Mouse (Mus musculus) thymus, postnatal 25 days (tissue): ENCODE measurements around the gene Mef2d.
A peak's percentile ranks its signal among the peaks of the same experiment; 100 is the strongest.
"Not testable (repeated sequence)": the region's sequence is repeated elsewhere in the genome, so short reads cannot be mapped to it uniquely, and the experiment has no call there.

ENCODE experiments used
- DNase-seq: peaks from one replicate; pipeline ENCODE4 v3.0.0; 2022

The Mef2d gene

DNA sequence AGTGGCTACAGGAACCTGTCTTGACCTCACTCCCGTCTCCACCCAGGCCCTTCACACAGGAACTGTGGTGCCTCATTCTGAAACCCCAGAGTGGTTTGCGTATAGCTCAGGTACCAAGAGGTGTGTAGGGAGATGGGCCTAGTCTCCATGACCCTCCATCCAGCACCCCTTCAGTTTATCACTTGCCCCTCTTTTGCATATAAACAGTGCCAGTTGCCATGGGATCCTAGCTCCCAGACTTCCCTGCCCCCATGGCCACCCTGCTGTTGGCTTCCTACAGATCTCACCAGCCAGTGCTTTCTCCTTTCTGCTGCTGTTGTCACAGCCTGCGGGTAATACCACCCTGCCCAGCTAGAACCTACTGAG lies 8.8 kb downstream of the Mef2d start:
- DNase-seq = no peak

DNA sequence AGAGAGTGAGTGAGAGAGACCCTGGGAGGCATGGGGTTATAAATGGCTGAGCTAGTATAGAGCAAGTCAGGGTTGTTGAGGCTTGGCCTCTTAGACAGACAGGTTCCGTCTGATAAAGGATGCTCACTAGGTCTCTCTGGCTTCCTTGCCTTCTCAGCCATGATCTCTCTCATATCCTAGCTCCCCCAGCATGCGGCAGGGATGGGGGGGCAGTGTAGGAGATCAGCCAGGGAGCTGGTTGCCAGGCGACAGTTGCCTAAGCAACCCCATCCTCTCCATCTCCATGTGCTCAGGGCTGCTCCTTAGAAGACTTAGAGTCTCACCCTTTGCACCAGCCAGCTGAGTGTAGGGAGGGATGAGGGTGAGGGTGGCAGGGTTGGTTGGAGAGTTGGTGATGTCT lies 9.9 kb downstream of the Mef2d start:
- no peak for DNase-seq

DNA sequence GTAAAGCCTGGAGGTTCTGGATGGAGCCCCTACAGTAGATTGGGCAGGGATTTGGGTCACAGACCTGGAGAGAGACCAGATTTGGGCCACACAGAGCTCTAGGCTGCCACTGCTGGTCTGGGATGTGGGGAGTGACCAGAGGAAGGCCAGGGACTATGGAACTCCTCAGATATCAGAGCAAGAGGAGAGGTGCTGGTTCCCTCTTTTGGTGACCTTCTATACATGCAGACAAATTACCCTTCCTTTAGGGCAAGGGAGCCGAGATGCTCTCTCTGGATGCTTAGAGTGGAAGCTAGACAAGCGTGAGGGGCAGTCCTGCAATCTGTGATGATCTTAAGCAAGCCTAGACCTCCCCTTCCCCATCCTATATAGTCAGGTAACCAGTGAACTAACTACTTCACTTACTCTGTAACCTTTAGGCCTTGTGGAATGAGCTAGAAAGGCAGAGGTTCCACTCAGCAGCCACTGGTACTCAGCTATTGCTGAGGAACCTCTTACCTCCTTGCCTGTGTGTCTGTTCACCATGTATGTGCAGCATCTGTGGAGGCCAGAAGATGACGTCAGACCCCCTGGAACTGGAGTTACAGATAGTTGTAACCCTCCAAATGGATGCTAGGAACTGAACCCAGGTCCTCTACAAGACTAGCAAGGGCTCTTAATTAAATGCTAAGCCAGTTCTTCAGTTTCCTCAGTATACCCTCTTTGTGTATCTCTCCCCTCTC lies 11.3 kb downstream of the Mef2d start:
- DNase-seq = no peak

DNA sequence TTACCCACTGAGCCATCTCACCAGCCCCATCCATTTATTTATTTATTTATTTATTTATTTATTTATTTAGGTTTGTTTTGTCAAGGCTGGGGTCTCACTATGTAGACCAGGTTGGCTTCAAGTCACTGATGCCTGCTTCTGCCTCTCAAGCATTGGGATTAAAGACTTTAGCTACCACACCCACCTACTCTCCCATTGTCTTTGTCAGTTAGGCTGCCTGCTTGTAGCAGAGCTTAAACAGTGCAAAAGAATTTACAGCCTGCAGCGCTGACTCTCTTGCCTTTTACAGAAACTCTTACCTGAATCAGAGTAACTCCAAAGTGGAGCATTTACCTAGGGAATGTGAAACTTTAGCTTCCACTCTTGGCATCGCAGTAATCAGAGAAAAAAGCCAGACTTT lies 12.1 kb downstream of the Mef2d start:
- no peak for DNase-seq

DNA sequence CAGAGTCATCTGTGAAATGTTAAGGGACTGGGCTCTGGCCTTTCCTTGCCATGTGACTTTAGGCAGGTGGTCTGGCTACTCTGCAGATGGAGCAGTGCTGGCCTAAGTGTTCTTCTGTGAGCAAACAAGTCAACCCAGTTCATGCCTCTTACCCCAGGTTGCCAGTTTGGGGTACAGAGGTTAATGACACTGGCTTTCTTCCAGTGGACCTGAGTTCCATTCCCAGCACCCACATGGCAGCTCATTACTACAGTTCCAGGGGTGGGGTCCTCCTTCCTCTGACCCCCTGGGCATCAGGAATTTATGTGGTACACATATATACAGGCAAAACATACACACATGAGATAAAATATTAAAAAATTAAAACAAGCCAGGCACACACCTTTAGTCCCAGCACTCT lies 14.6 kb downstream of the Mef2d start:
- no peak for DNase-seq

DNA sequence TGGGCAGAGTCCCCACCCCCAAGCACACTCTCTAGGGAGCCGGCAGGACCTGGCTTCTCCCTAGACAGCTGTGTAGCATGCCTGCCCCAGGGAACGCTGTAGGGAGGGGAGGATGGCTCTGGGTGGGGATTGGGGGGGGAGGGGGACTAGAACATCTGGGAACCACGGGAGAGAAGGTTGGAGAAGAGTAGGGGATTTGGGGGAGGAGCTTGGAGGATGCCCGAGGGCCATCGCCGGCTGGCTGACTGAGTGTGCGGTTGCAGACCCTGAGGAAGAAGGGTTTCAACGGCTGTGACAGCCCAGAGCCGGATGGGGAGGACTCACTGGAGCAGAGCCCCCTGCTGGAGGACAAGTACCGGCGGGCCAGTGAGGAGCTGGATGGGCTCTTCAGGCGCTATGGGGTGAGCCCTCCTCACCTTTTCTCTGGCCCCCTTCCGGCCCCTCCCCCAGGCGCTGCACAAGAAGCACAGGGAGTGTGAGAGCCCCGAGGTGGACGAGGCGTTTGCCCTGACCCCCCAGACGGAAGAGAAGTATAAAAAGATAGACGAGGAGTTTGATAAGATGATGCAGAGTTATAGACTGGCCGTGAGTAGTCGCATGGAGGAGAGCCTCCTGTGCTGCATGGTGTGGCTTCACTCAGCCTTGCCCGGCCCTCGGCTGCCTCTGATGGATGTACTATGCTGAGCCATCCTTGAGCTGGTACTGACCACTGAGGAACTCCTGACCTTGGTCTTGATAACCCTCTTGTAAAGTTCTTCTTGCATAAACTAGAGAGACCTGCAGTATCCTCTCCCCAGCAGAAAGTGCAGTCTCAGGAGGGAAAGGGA lies 15.8 kb downstream of the Mef2d start:
- peak; percentile 72 for DNase-seq

DNA sequence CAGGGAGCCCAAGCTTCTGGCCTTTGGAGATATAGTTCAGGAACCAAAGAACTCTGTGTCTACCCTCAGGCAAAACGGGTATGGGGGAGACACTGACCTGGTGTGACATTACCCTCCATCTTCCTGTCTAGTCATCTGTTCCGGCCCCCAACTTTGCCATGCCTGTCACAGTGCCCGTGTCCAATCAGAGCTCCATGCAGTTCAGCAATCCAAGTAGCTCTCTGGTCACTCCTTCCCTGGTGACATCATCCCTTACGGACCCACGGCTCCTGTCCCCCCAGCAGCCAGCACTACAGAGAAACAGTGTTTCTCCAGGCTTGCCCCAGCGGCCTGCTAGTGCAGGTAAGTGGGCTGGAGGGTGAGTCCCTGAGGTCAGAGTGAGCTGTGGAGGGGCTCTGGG lies 16.8 kb downstream of the Mef2d start:
- DNase-seq = no peak

DNA sequence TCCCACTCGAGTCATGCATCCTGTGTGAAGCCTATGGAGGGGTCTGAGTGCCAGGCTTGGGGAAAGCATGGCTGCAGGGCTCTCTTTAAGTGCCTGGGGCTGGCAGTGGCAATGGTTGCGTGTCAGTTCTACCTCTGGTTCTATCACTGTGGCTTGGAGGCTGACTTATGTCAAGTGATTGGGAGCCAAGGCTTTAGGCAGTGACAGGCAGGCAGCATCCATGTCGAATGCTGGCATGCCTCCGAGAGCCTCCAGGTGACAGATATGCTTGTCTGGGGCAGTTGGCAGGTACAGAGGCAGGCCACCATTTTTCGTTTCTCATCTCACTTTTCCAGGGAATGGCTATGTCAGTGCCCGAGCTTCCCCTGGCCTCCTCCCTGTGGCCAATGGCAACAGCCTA lies 18.7 kb downstream of the Mef2d start:
- no peak for DNase-seq

DNA sequence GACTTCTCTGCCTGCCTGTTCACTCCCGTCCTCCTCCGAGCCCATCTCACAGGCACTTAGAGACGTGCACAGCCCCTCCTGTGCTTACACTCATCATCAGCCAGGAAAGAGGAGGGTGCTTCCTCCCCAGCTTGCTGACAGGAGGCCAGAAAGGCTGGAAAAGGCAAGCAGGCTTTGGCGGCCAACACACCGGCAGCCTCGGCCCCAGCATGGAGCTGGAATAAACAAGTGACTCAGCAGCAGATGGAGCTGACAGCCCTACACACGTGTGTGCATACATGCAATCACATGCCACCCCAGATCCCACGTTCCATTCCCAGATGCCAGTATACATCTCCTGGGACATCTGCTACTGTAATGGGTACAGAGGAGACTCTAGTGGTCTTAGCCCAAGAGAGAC lies 20.1 kb downstream of the Mef2d start:
- DNase-seq = no peak

DNA sequence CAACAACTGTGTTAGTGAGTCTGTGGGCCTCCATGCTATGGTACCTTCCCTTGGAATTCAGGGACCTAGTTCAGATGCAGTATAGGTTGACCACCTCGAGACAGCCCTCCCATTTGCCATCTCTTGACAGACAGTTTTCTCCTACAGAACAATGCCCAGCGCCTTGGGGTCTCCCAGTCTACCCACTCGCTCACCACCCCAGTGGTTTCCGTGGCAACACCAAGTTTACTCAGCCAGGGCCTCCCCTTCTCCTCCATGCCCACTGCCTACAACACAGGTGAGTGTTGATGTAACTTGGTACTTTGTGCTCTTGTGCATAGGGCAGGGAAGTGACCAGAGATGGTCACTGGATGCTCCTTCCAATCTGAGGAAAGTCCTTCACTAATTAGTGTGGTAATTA lies 20.6 kb downstream of the Mef2d start:
- no peak for DNase-seq

DNA sequence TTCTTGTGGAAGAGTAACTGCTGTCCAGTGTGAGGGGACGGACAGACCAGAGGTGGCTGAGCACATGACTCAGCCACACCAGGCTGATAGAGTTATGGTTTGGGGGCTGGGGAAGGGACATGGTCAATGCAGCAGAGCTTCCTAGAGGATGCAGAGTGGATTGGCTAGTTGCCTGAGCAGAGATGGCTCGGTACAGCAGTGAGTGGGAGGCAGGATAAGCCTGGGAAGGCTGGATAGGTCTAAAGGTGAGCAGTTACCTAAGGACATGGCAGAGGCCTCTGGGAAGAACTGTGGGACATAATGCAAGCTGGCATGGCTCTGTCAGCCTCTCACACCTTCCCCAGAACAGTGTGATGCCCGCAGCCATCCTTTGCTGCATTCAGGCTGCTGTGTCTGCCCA lies 21.7 kb downstream of the Mef2d start:
- DNase-seq = no peak

DNA sequence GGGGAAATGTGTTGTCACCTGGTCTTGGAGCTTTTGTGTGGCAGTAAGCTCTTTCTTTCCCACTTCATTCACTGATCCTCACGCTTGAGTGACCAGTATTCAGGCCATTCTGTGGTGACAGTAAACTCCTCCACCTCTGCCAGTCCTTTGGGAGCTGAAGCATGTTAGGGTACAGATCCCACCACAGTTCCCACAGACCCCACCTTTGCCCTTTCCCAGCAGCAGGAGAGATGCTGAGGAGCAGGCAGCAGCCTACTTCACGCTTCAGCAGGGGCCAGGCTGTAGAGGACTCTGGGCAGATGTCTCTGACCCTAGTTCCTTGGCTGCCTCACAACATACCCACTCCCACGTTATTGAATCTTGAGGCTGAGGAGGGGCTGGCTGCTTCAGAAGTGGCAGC lies 22.1 kb downstream of the Mef2d start:
- no peak for DNase-seq

DNA sequence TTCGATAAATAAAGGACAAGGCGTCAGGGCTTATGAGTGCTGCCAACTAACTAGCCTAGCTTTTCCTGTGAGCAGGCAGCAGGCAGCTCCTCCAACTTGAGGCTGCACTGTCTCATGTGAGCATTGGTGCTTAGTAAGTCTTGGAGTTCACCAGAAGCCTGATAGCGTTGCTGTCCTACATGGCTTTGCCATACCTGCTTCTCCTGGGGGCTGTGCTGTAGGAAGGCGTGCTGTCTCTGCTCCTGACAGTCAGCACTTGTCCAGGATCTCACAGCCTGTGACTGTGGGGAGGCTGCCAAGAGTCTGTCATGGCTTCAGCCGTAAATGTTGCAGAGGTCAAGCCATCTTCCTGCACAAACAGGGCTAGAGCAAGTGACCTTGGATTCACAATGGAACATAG lies 23.9 kb downstream of the Mef2d start:
- no peak for DNase-seq

DNA sequence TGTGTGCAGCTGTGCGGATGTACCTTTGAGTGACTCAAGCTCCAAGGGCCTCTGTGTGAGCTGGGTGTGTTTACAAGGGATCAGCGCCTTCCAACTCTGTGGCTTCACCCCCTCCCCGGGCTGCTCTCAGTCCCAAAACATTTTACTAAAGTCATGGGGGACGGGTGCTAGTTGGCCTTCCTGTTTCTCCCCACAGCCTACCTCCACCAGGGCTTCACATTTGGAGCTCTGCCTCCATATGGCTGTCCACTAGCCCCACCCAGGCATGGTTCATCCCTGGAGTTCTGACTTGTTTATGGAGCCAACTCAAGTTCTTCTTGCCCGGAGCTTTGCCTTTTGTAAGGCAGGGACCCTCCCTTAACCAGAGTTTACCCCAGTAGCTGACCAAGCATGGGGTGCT lies 28.2 kb downstream of the Mef2d start:
- DNase-seq = no peak

DNA sequence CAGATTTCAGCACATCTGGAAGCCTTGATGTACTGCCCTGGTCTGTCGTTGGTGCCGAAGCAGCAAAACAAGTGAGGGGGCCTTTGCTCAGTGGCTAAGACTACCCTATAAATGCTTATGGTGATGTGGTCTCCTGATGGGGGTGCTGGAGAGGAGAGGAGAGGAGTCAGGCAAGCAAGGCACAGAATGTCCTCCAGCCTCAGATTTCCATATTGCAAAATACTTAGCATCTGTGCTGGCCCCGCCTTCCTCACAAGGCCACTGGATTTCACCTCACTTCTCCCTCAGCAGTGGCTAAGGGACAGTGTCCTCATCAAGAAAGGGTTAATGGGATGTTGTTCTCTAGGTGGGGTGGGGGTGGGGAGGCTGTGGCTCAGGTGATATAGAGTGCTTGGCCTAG lies 30.3 kb downstream of the Mef2d start:
- no peak for DNase-seq

DNA sequence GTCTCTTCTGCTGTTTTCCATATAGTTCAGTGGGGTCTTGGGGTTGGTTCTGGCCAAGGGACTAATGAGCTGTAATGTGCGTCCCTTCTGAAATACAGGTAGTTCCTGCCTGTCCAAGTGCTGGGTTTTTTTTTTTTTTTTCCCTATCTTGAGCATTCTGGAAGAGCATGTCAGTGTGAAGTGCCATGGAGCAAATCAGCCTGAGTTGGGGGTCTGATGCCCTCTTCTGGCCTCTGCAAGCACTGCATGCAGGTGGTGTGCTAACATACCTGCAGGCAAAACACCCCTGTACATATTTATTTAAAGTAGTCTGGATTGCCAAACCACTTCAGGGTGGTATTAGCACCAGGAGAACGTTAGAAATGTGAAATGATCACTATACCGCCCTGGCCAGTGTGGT lies 31.2 kb downstream of the Mef2d start:
- peak; percentile 75 for DNase-seq

DNA sequence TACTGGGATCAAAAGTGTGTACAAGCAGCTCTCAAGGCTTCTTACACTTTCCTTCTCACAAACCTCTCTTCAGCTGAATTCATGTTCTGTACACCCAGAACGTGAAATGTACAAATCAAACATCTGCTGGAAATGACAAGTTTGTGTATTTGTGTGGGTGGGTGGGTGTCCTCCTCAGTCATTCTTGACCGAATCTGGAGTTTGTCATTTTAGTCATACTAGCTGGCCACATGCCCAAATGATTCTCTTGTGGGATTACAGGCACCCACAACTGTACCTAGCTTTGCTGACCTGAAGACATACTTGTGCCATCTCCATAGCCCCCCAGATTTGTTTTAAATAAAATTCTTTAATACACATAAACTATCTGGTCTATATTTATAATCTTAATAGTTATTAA lies 32.7 kb downstream of the Mef2d start:
- DNase-seq = no peak

DNA sequence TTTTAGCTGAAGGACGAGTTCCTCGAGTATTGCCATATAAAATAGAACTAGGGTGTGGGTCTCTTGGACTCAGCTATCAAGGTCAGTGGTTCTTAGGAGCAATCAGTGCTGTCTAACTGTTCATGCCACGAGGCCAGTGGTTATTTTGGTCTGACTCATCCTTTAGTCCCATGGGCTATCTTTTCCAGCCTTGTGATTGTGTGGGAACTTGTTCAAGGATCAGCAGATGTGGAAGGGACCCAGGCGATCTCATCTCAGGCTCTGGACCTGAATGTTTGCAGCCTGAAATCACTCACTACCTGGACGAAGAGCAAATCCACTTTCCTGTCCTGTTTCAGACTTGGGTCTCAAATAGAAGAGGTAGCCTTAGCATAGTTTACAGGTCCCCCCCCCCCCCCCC lies 34.9 kb downstream of the Mef2d start:
- no peak for DNase-seq

DNA sequence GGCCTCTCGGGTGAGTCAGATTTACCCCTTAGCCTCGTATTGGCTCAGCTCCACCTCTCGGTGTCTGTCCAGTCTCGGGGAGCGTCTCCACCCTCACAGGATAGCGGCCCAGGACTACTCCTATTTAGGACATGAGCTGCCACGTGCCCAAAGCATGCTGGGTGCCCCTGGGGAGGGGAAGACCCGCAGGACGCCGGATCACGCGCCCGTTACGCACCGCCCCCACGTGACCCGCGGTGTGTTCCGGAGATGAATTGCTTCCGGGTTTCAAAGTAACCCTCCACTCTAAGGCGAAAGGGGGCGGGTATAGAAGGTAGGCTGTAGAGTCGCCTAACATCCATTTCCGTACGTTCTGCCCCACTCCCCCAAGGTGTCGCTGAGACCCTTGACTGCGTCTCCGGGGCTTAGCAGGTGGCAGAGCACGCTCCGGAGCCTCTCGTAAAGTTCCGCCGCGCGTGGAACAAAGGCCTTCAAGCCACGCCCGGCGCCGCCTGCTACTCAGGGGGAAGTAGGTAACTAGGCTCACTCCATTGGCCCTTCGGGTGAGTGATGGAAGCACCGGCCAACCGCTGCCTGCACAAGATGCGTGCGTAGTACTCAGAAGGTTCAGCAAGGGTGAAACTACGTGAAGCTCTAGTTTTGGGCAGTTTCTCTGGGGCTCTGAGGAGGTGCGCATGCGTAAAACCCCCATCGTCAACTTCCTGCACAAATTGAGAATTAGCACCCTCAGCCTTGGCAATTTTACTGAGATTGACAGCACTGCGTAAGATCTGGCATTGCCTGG lies 35.6 kb downstream of the Mef2d start:
- peak; percentile 99 for DNase-seq

DNA sequence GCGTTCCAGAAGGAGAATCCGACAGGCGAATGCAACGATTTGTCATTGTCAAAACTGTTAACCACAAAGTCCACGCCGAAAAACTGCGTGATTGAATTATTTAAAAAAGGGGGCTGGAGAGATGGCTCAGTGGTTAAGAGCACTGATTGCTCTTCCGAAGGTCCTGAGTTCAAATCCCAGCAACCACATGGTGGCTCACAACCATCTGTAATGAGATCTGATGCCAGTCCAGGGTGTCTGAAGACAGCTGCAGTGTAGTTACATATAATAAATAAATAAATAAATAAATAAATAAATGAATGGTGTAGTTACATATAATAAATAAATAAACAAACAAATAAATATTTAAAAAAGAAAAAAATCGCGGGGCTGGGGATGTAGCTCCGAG lies 36.2 kb downstream of the Mef2d start:
- not testable (repeated sequence) for DNase-seq

DNA sequence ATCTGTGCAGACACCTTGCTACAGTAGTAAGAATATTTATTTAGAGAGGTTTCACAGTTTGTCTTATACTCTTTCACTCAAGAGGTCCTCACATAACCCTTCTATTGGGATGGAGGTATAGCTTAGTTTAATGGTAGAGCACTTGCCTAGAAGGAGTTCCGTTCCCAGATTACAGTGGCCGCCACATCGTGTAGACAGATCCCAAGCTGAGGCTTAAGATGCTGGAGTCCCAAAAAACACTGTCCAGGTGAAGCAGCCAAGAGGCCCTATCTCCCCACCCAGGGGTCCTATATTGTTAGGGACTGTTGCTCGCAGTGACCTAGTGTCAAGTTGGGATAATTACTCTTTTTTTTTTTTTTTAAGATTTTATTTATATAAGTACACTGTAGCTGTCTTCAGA lies 36.8 kb downstream of the Mef2d start:
- no peak for DNase-seq

DNA sequence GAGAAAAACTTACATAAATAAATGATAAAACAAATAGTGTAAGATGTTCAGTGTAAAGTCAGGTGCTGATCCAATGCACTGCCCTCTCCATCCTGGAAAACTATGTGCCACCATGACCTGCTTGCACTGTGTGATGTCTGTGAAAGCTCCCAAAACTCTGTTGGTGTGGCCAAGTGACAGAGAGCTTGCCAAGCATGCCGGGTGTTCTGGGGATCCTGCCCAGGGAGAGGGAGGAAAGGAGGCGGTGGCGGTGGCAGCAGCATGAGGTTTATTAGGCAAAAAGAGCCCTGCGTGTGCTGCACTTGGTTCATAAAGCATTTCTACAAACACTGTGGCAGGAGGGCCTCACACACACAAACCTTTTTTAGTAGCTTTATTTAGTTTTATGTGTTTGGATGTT lies 39.2 kb downstream of the Mef2d start:
- no peak for DNase-seq

DNA sequence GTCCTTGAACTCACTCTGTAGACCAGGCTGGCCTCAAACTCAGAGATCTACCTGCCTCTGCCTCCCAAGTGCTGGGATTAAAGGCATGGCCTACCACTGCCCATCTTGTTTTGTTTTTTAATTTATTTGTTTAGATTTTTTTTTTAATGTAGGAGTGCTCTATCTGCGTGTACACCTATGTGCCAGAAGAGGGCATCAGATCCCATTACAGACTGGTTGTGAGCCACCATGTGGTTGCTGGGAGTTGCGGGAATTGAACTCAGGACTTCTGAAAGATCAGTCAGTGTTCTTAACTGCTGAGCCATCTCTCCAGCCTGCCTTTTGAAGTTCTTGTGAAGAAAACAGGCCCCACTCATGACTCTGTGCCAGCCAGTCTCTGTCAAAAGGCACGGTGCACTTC lies 44.3 kb downstream of the Mef2d start:
- DNase-seq = no peak

DNA sequence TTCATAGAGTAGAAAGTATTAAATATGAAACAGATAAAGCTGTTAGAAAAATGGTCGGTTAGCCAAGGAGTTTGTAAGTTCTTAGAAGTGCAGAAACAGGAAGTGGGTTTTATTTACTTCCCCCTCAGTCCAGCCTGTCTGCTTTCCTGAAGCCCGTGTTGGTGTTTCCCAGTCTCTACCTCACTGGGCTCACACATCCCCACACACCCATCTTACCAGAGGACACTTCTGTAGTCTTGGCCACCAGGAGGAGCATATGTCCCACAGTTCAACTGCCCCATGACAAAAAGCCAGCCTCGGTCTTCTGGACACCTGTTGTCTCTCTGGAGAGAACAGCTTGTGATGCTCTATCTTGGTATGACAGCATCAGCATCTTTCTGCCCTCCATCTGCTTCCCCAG lies 49.0 kb downstream of the Mef2d start:
- DNase-seq = no peak
